Mouse (Mus musculus) frontal cortex, adult (tissue): Measurements from ENCODE around the gene Myo5a.

Experiments
- ATAC-seq: cut with Nextera tagmentation; 2 replicates; pipeline ENCODE4 v1.9.2; 2017; ENCODE audit warnings: mild to moderate bottlenecking, moderate library complexity, mixed read lengths; ENCODE audit not compliant: low TSS enrichment

The Myo5a gene

GRCm38 (mm10) chr9:75197297-75197696, 126.5 kb downstream of the Myo5a start:
- peak; percentile 27 for ATAC-seq

GRCm38 (mm10) chr9:75201506-75201905, 130.7 kb downstream of the Myo5a start:
- ATAC-seq, result 0 out of 2 replicates have a peak, but pooled peaks have one; percentile 13

- peak; percentile 33 for ATAC-seq
Observed at GRCm38 (mm10) chr9:75202036-75202435, 131.2 kb downstream of the Myo5a start.

GRCm38 (mm10) chr9:75209246-75209645, 138.4 kb downstream of the Myo5a start:
- ATAC-seq, result no peak

GRCm38 (mm10) chr9:75210269-75210668, 139.5 kb downstream of the Myo5a start:
- ATAC-seq, result no peak

- no peak for ATAC-seq
Observed at GRCm38 (mm10) chr9:75214743-75215413, 144.1 kb downstream of the Myo5a start.

GRCm38 (mm10) chr9:75219942-75220341, 149.1 kb downstream of the Myo5a start:
- ATAC-seq, result peak; percentile 47

GRCm38 (mm10) chr9:75221420-75222287, 150.8 kb downstream of the Myo5a start:
- ATAC-seq, result peak; percentile 66

- ATAC-seq, result peak; percentile 7; the same call in 1 of the 2 replicates
Observed at GRCm38 (mm10) chr9:75231841-75232746, 161.3 kb downstream of the Myo5a start, which contains the start of gene Myo5c. Gene Myo5c (plus strand): TSS chr9:75232020.

- ATAC-seq, result no peak
Observed at GRCm38 (mm10) chr9:75232860-75233259, 162.0 kb downstream of the Myo5a start.

- ATAC-seq, result peak; percentile 21; the same call in 1 of the 2 replicates
Observed at GRCm38 (mm10) chr9:75234271-75234741, 163.5 kb downstream of the Myo5a start.

- peak; percentile 85 for ATAC-seq
Observed at GRCm38 (mm10) chr9:75234983-75235627, 164.3 kb downstream of the Myo5a start.

GRCm38 (mm10) chr9:75235696-75236095, 164.9 kb downstream of the Myo5a start:
- no peak for ATAC-seq

- no peak for ATAC-seq
Observed at GRCm38 (mm10) chr9:75236416-75237308, 165.8 kb downstream of the Myo5a start.

GRCm38 (mm10) chr9:75238179-75238578, 167.4 kb downstream of the Myo5a start:
- ATAC-seq, result no peak

- peak; percentile 73 for ATAC-seq
Observed at GRCm38 (mm10) chr9:75243052-75243451, 172.2 kb downstream of the Myo5a start.

- ATAC-seq, result peak; percentile 8
Observed at GRCm38 (mm10) chr9:75243730-75244406, 173.1 kb downstream of the Myo5a start.

GRCm38 (mm10) chr9:75244527-75244926, 173.7 kb downstream of the Myo5a start:
- no peak for ATAC-seq
